Mouse (Mus musculus): ENCODE measurements around the gene Gm11733.
A peak's percentile ranks its signal among the peaks of the same experiment; 100 is the strongest.
"Not testable (repeated sequence)": the region's sequence is repeated elsewhere in the genome, so short reads cannot be mapped to it uniquely, and the experiment has no call there.

Gm11733 gene

DNA sequence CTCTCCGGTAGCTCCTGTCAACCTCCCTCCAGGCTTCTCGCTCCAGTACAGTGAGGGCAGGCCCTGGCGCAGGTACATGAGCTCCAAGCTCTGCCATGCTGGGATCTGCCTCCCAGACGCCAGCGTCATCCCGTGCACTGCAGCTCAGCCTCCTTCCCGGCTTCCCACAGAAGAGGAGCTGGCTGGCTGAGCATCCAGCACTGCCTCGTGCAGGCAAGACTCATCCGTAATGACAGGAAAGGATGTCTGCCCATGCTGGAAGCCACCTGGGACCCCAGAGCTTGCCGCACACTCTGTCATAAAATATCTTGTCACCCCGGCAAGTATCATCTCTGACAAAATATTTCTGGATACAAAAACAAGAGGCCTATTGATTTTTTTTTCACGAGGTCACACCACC lies at the start of gene Gm11733:
Gene Gm11733, plus strand, starts transcription at position 171 of the 400 bp plus-strand sequence.
- no peak for DNase-seq (ENCODE audit: extremely low read depth, low read depth)

GRCm38 (mm10) chr11:117436401-117437109 lies 47.6 kb upstream of the Gm11733 start:
- DNase-seq (ENCODE audit: extremely low read depth, low read depth) = no peak

DNA sequence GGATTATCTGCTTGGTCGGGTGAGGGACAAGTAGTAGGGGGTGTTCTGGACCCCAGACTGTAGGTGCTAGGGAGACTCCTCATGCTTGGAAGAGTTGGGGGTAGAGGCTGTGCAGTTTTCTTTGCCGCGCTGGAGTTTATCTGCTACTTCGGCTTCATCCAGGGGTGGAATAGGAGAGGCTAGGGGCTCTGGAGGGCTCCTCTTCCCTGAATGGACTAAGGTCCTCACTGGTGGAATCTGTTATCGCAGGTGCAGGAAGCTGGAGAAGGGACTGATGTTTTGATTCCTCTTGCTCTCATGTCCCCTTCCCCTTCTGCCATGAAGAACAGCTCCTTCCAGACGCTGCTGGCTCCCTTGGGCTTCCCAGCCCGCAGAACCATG lies 47.1 kb upstream of the Gm11733 start:
- DNase-seq (ENCODE audit: extremely low read depth, low read depth) = no peak

GRCm38 (mm10) chr11:117438363-117438762 lies 45.8 kb upstream of the Gm11733 start:
- no peak for DNase-seq (ENCODE audit: extremely low read depth, low read depth)

GRCm38 (mm10) chr11:117440865-117441425 lies 43.2 kb upstream of the Gm11733 start:
- DNase-seq (ENCODE audit: extremely low read depth, low read depth) = no peak

- no peak for DNase-seq (ENCODE audit: extremely low read depth, low read depth)
Measured at GRCm38 (mm10) chr11:117444090-117444489, 40.1 kb upstream of the Gm11733 start.

GRCm38 (mm10) chr11:117445707-117446106 lies 38.5 kb upstream of the Gm11733 start:
- no peak for DNase-seq (ENCODE audit: extremely low read depth, low read depth)

- DNase-seq (ENCODE audit: extremely low read depth, low read depth) = no peak
Measured at GRCm38 (mm10) chr11:117454086-117454485, 30.1 kb upstream of the Gm11733 start.

GRCm38 (mm10) chr11:117459148-117459547 lies 25.0 kb upstream of the Gm11733 start:
- no peak for DNase-seq (ENCODE audit: extremely low read depth, low read depth)

- no peak for DNase-seq (ENCODE audit: extremely low read depth, low read depth)
Measured at GRCm38 (mm10) chr11:117462202-117462864, 21.8 kb upstream of the Gm11733 start.

- not testable (repeated sequence) for DNase-seq (ENCODE audit: extremely low read depth, low read depth)
Measured at GRCm38 (mm10) chr11:117463416-117463815, 20.8 kb upstream of the Gm11733 start.

DNA sequence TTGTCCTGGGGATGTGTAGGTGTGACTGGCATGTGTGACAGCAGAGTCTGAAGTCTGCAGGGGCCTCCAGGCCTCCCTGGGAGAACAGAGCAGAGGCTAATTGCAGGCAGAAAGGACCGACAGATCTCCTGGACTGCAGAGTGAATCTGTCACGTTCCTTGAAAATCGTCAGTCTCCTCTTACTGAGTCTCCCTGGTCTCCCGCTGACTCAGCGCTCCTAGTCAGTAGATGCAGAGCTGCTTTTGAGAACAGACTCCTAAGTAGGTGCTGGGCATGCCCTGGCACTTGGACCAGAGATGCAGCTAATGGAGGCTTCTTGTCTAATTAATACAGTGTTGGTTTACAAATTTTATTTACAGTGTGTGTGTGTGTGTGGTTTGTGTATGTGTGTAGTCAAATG lies 17.9 kb upstream of the Gm11733 start:
- no peak for DNase-seq (ENCODE audit: extremely low read depth, low read depth)

DNA sequence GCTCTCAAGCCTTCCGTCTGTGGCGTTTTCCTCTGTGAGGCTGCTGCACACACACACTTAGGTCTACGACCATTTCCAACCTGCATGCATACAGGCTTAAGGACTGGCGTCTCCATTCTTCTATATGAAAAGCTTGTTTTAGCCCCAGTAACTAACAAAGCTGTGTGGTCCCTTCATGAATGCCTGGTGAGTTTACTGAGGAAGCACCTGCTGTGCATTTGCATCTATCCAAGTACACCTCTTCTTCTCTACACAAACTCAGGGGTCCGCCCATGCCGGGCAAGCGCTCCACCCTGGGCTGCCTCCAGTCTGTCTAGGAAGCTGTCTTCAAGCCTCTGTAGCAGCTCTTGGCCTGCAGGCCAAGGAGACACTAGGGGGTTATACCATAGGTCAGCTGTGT lies 17.3 kb upstream of the Gm11733 start:
- no peak for DNase-seq (ENCODE audit: extremely low read depth, low read depth)

DNA sequence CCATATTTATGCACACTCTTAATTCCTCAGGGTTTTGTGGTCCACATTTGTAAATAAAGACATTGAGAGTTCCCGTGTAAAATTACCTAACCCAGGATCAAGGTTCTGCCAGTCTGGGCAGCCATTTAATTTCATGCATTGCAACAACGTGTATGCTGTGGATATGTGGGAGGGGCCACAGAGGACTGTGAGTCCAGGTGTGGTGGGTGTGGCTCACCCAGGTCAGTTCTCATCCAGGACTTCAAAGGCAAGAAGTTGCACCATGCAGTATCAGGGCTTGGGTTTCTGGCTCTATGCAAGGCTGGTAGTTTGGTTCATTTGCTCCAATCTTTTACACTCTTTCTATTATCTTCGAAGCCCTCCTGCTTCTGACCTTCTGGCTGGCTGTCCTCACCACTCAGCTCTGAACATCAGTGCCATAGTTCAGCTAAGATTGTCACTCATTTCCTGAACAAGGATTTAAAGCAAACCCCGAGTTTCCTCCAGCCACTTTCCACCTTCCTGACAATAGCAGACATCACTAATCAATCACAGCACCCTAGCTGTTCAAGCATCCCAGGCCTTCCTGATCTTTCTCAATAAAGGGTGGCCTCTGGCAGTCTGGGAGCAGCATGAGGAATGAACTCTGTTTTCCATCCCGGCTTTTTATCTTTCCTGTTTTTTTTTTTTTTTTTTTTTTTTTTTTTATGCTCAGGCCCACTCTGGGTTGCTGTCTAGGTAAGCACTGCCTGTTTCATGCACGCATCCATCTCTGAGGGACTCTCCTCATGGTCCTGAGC lies 15.4 kb upstream of the Gm11733 start:
- DNase-seq (ENCODE audit: extremely low read depth, low read depth) = no peak

DNA sequence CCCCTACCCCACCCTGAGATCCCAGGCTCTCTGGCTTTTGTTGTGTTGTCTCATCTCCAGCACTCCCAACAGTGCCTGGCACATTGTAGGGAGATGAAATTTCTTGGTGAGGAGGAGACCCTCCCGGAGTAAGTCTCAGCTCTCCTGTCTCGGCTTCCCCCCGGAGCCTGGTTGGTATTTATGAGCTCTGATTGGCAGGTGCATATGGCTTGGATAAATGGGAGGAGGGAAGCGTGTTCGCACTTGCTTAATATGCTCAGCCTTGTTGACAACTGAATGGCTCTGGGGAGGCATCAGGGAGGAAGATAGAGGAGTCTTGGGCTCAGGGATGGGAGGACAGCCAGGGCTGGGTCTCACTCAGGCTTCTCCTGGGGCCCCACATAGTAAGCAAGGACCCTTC lies 14.4 kb upstream of the Gm11733 start:
- no peak for DNase-seq (ENCODE audit: extremely low read depth, low read depth)

GRCm38 (mm10) chr11:117470586-117471195 lies 13.5 kb upstream of the Gm11733 start:
- no peak for DNase-seq (ENCODE audit: extremely low read depth, low read depth)

DNA sequence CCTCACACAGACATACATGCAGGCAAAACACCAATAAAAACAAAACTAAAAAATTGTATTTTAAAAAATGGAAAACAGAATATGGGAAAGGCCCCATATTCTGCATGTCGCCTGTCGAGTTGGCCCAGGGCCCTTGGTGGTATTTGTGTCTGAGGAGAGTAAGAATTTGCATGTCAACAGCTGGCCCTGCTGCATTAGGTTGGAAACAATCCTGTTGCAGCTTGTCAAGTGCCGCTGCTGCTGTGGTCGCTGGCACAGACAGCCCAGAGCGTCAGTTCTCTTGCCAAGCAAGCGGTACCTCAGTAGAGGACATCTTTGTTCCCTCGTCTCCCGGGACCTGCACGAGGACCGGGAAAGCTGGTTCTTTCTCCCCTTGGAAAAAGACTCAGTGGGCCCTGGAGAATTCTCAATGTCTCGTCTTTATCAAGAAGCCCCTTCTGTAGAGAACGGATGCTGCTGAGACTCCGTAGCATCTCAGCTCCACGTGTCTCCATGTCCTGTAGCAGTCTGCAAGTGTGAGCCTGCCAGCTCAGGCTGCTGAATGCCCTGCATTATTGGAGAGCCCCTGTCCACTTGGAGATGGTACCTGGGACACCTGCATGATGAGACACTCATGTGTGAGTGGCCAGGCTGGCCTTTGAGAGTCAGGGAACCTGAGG lies 12.4 kb upstream of the Gm11733 start:
- no peak for DNase-seq (ENCODE audit: extremely low read depth, low read depth)

- no peak for DNase-seq (ENCODE audit: extremely low read depth, low read depth)
Measured at GRCm38 (mm10) chr11:117472885-117473284, 11.3 kb upstream of the Gm11733 start.

GRCm38 (mm10) chr11:117475204-117475603 lies 9.0 kb upstream of the Gm11733 start:
- DNase-seq (ENCODE audit: extremely low read depth, low read depth) = no peak

GRCm38 (mm10) chr11:117475669-117476068 lies 8.5 kb upstream of the Gm11733 start:
- peak; percentile 59 for DNase-seq (ENCODE audit: extremely low read depth, low read depth)

DNA sequence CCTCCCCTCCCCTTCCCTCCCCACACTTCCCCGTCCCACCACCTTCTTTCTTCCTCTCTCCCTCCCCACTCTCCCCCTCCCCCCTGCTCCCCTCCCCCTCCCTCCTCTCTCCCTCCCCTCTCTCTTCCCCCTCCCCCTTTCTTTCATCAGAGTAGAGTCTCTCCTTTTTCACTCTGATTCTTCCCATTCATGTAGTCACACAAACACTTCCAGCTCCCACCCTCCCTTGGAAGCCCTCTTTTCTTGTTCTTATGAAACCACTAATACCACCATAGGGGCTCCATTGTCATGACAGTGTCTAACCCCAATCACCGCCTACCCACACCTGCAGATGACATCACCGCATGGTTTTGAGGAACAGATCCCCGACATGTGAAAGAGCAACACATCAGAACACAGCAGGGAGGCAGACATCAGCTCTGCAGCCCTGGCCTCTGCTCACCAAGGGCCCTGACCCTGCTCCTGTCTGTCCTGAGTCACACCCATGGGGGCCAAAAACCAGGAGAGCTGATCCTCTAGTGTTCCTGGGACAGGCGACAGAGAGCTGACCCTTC lies 7.5 kb upstream of the Gm11733 start:
- DNase-seq (ENCODE audit: extremely low read depth, low read depth) = no peak

All from MEL-GATA-1-ER (cell line).